Mouse (Mus musculus) macrophage (primary cell): ENCODE measurements around the gene Eno2. TPM values are rescaled to one million over a fixed set of nuclear protein-coding genes. Genes with fewer than 3 reads are reported as not detected.

Source experiments
- H3K27ac ChIP-seq: fragments of 350-480 bp; formaldehyde crosslinking; 2 replicates; pipeline ENCODE4 v1.9.0; 2021
- H3K36me3 ChIP-seq: fragments of 350-480 bp; formaldehyde crosslinking; 2 replicates; pipeline ENCODE4 v1.9.0; 2021; ENCODE audit errors: inconsistent target
- H3K4me3 ChIP-seq: fragments of 350-480 bp; formaldehyde crosslinking; 2 replicates; pipeline ENCODE4 v1.9.0; 2021; ENCODE audit errors: inconsistent target
- H3K79me2 ChIP-seq: fragments of 350-480 bp; formaldehyde crosslinking; 2 replicates; pipeline ENCODE4 v1.9.0; 2021; ENCODE audit errors: inconsistent target
- WGBS: methylation state at CpG from one replicate; pipeline ENCODE4 v1.1.7; 2026; ENCODE audit warnings: inconsistent platforms; ENCODE audit not compliant: missing documents; 5-methylcytosine and 5-hydroxymethylcytosine counted together
- polyA plus RNA-seq: library from polyadenylated mRNA; stranded (reverse); fragments of 250-400 nt; gene quantifications from 3 replicates; pipeline ENCODE4 v1.2.4, GENCODE M21; 2018; ENCODE audit warnings: inconsistent platforms

Gene Eno2
- polyA plus RNA-seq, 1 experiment from 2014 or later, result 6.7 TPM

DNA sequence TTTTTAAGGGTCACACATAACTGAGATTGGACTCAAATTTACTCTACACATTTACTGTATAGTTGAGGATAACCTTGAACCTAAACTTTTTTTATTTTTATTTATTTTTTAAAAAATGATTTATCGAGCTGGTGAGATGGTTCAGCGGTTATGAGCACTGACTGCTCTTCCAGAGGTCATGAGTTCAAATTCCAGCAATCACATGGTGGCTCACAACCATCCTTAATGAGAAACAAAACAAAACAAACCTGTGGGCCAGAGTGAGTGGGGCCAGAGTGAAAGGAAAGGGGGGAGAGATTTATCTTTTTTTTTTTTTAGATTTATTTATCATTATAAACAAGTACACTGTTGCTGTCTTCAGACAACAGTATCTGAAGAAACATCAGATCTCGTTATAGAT is 22.4 kb upstream of the Eno2 start:
- Histone ChIP-seq H3K27ac (no peak overlapping the region), H3K79me2 (no peaks in the 10 kb centered on the region), H3K36me3 (no peaks in the 10 kb centered on the region), H3K4me3 (no peak overlapping the region)
- WGBS, result 95% methylated on average over 3 of the region's 3 CpGs

DNA sequence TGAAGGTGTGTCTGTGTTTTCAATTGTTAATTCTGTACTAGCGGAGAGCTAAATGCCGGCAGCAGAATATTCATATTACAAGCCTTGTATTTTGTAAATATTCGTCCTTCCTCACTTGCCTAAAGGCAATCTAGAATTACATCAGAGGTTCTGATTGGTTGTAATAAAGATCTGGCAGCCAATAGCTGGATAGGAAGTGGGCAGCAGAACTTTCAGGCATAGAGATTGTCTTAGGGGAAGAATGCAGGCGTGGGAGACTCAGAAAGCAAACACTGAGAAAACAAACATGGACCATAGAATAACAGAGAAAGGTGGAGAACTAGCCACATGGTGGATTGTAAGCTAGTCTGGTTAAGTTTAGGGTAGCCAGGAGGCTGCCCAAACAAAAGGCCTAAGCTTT is 20.6 kb upstream of the Eno2 start:
- WGBS, result 83% methylated on average over 4 of the region's 4 CpGs
- Histone ChIP-seq H3K4me3 (no peak overlapping the region), H3K36me3 (no peaks in the 10 kb centered on the region), H3K27ac (no peak overlapping the region), H3K79me2 (no peaks in the 10 kb centered on the region)

GRCm38 (mm10) chr6:124789519-124789918 is 20.0 kb upstream of the Eno2 start:
- Histone ChIP-seq H3K27ac (no peak overlapping the region), H3K4me3 (no peak overlapping the region), H3K79me2 (no peaks in the 10 kb centered on the region), H3K36me3 (no peaks in the 10 kb centered on the region)
- 95% methylated on average over 4 of the region's 4 CpGs for WGBS

- Histone ChIP-seq H3K27ac (no peak overlapping the region), H3K4me3 (no peak overlapping the region)
- 86% methylated on average over 10 of the region's 10 CpGs for WGBS
Measured at GRCm38 (mm10) chr6:124787722-124788121, 18.2 kb upstream of the Eno2 start.

DNA sequence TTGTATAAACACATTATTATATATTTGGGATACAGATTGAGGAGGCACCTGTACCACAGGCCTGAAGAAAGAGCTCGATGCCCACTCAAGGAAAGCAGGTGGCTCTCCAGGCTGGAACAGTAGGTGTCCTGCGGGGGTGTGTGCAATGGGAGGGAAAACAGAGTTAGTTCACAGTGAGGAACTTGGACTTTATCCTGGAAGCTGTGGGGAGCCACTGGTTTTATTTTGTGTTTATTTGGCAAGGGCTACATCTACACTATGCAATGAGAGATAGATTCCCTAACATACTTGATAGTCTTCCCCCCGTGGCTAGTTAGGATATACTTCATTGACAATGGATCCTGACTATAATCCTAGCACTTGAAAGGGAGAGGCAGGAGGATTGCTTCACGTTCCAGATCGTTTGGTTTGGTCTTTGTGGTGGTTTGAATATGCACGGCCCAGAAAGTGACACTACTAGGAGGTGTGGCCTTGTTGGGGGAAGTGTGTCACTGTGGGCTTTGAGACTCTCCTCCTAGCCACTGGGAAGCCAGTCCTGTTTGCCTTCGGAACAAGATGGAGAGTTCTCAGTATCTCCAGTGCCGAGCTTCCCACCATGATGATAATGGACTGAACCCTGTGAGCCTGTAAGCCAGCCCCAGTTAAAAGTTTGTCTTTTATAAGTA is 17.4 kb upstream of the Eno2 start:
- Histone ChIP-seq H3K4me3 (no peak overlapping the region), H3K36me3 (no peaks in the 10 kb centered on the region)
- 40% methylated on average over 8 of the region's 8 CpGs for WGBS

More at GRCm38 (mm10) chr6:124787722-124788121, 18.2 kb upstream of the Eno2 start:
- no peaks in the 10 kb centered on the region for H3K79me2 ChIP-seq
- no peaks in the 10 kb centered on the region for H3K36me3 ChIP-seq

GRCm38 (mm10) chr6:124782436-124782835 is 13.0 kb upstream of the Eno2 start:
- 12% methylated on average over 6 of the region's 6 CpGs for WGBS
- H3K36me3 ChIP-seq, result no peaks in the 10 kb centered on the region
- no peaks in the 10 kb centered on the region for H3K79me2 ChIP-seq
- no peak overlapping the region for H3K27ac ChIP-seq
- H3K4me3 ChIP-seq, result peak overlapping the region; percentile 23; the same call in 1 of the 2 replicates

More for the DNA sequence above, 17.4 kb upstream of the Eno2 start:
- Histone ChIP-seq H3K79me2 (no peaks in the 10 kb centered on the region), H3K27ac (no peak overlapping the region)

- no peak overlapping the region for H3K27ac ChIP-seq
- no peaks in the 10 kb centered on the region for H3K36me3 ChIP-seq
- 82% methylated on average over 5 of the region's 7 CpGs for WGBS
- H3K79me2 ChIP-seq, result no peaks in the 10 kb centered on the region
- H3K4me3 ChIP-seq, result no peak overlapping the region
Measured at GRCm38 (mm10) chr6:124780917-124781316, 11.4 kb upstream of the Eno2 start.

DNA sequence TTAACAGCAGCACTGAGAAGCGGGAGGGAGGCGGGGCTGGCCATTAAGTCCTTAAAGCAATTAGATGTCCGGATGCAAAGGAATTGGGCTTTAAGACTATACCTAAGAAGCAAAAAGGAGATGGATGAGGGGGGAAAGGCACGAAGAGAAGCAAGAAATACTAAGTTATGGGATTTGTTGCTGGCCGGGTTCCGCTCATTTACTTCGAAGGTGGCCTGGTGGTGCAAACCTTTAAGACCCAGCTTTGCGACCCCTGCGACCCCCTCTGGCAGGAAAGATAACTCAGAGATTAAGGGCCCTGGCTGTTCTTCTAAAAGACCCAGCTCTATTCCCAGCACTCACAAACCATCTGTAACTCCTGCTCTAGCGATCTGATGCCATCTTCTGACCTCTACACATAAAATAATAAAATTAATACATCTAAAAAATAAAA is 10.5 kb upstream of the Eno2 start:
- WGBS, result 26% methylated on average over 9 of the region's 10 CpGs
- Histone ChIP-seq H3K79me2 (no peaks in the 10 kb centered on the region), H3K4me3 (peak overlapping the region; percentile 4; the same call in 1 of the 2 replicates), H3K27ac (no peak overlapping the region), H3K36me3 (no peaks in the 10 kb centered on the region)

DNA sequence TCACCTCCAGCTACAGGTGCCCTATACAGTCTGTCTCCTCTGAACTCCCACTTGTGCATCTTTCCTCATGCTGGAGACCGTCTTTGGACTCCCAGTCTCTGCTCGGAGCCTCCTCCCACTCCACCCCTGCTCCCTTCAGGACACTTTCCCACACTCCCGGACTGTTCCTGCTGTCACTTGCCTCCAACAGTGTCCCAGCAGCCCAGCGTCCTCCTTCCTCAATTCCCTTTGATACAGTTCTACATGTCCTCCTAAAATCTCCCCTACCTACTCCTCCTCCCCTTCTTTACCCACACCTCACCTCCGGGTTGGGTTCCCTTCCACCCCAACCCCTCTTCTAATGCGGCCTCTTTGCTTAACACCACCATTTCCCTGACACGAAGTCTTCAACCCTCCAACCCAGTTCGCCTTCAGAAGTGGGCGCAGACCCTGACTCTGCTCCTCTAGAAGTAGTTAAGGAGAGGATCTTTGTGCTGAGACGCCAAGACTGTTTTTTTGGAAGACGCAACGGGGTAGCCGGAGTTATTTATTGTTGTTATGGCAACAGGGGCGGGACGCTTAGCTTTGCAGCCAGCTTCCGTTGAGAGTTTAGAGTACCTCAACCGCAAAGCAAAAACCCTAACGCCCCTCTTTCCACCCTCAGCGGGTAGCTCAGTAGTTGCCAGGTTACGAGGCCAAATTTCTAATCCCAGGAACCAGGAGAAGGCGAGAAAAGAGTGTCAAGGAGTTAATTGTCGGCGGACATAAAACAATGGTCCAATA is 9.9 kb upstream of the Eno2 start, which contains the start of gene Lrrc23:
Gene Lrrc23, minus strand, starts transcription at position 506 of the 762 bp plus-strand sequence.
- 4% methylated on average over 21 of the region's 23 CpGs for WGBS
- Histone ChIP-seq H3K27ac (no peak within 1 kb of the TSS), H3K36me3 (no peaks in the 10 kb centered on the region), H3K4me3 (peak within 1 kb of the TSS; percentile 4; the same call in 1 of the 2 replicates), H3K79me2 (no peaks in the 10 kb centered on the region)

- H3K27ac ChIP-seq, result no peak overlapping the region
- H3K79me2 ChIP-seq, result no peaks in the 10 kb centered on the region
- H3K4me3 ChIP-seq, result no peak overlapping the region
- WGBS, result 94% methylated on average over 13 of the region's 15 CpGs
- no peaks in the 10 kb centered on the region for H3K36me3 ChIP-seq
Measured at GRCm38 (mm10) chr6:124770511-124770910, 1.0 kb upstream of the Eno2 start.

- Histone ChIP-seq H3K79me2 (no peaks in the 10 kb centered on the region), H3K4me3 (no peak overlapping the region), H3K27ac (no peak overlapping the region), H3K36me3 (no peaks in the 10 kb centered on the region)
- WGBS, result 84% methylated on average over 7 of the region's 7 CpGs
Measured at GRCm38 (mm10) chr6:124770013-124770412, 540 bp upstream of the Eno2 start.

- WGBS, result 9% methylated on average over 9 of the region's 9 CpGs
- H3K79me2 ChIP-seq, result no peaks in the 10 kb centered on the region
Measured at GRCm38 (mm10) chr6:124768704-124769044, 799 bp downstream of the Eno2 start.

DNA sequence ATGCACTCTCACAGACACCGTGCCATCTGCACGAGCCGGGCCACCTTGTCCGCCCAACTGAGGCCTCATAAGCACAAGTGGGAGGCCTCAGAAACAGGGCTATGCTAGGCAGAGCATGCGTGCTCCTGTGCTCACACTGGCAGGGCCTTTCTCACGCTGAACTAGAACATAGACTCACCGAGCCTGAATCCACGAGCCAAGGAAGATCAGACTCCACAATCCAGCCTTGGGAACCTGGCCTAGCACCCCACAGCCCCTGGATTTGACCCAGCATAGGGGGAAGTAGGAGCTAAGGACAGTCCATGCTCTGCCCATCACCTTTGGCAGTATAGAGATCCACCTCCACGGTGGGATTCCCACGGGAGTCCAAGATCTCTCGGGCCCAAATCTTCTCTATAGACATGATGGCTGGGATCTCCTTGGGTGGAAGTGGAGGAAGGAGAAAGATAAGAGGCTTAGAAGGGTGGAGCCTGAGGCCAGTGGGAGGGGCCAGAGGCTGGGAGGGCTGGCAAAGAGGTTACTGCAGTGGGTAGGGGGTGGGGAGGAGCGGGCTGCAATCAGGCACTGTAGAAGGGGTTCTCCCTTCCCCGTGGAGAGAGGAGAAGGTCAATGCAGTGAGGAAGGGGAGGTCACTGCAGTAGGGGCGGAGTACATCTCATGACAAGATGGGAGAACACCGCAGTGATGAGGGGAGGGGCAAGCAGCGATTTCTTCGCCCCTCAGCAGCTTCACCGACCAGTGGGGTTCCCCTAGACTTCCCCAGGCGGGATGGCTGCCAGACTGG is 1.4 kb downstream of the Eno2 start:
- peak overlapping the region; percentile 36; the same call in 1 of the 2 replicates for H3K4me3 ChIP-seq

More at GRCm38 (mm10) chr6:124768704-124769044, 799 bp downstream of the Eno2 start:
- Histone ChIP-seq H3K36me3 (no peaks in the 10 kb centered on the region), H3K27ac (no peak overlapping the region), H3K4me3 (peak overlapping the region; percentile 36)

GRCm38 (mm10) chr6:124767536-124767919 is 1.9 kb downstream of the Eno2 start:
- Histone ChIP-seq H3K36me3 (no peaks in the 10 kb centered on the region), H3K4me3 (no peak overlapping the region), H3K27ac (no peak overlapping the region), H3K79me2 (no peaks in the 10 kb centered on the region)
- WGBS, result 91% methylated on average over 4 of the region's 4 CpGs

More for the DNA sequence above, 1.4 kb downstream of the Eno2 start:
- Histone ChIP-seq H3K36me3 (no peaks in the 10 kb centered on the region), H3K27ac (no peak overlapping the region), H3K79me2 (no peaks in the 10 kb centered on the region)
- WGBS, result 67% methylated on average over 19 of the region's 19 CpGs
